Mouse (Mus musculus): Measurements from ENCODE around the gene Gm3755.
"Not testable (repeated sequence)": the region's sequence is repeated elsewhere in the genome, so short reads cannot be mapped to it uniquely, and the experiment has no call there.

Gm3755 gene

GRCm38 (mm10) chr14:7450817-7451216 lies at the start of gene Gm3755:
Gene Gm3755 (minus strand): TSS chr14:7450917.
- not testable (repeated sequence) for DNase-seq (ENCODE audit: low read depth, low spot score)

GRCm38 (mm10) chr14:7488731-7489130 lies 38.0 kb upstream of the Gm3755 start:
- not testable (repeated sequence) for DNase-seq (ENCODE audit: low read depth, low spot score)

DNA sequence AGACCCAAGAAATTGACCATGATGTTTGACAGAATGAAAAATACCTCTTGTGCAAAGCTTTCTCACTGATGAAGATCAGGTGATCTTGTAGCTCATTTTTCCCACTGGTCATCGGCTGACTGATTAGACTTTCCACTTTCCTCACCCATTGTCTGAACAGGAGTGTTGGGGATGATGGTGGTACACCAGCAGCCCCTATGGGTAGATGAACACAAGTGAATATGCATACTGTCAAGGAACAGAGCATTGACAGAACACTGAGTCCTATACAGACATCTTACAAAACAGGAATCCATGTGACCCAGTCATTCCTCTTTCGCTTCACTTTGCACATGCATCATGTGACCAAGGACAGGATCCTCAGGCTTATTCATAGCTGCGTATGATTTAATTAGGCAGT lies 32.9 kb upstream of the Gm3755 start, which contains the start of gene Gm3752:
Gene Gm3752, minus strand, starts transcription at position 101 of the 400 bp plus-strand sequence.
- DNase-seq (ENCODE audit: low read depth, low spot score) = not testable (repeated sequence)

GRCm38 (mm10) chr14:7422496-7422895 lies 28.2 kb downstream of the Gm3755 start:
- DNase-seq (ENCODE audit: low read depth, low spot score) = not testable (repeated sequence)
